Mouse (Mus musculus) lung, adult 2 months (tissue): ENCODE data around the gene Haus4.

Experiments used
- CTCF ChIP-seq: fragments of 200-500 bp; IDR thresholded peaks from 2 replicates; pipeline ENCODE4 v1.5.1; 2011; ENCODE audit warnings: mild to moderate bottlenecking, low read length, control low read depth; ENCODE audit not compliant: insufficient read depth
- POLR2A ChIP-seq: fragments of 200-500 bp; IDR thresholded peaks from 2 replicates; pipeline ENCODE4 v1.6.1; 2011; ENCODE audit warnings: low read depth, mild to moderate bottlenecking, control low read depth, low read length, borderline replicate concordance; ENCODE audit errors: extremely low read depth

GRCm38 (mm10) chr14:54557330-54557729 lies 2.9 kb upstream of the Haus4 start:
- TF ChIP-seq CTCF (no peak), POLR2A (no peak)
